31 mouse cellular contexts compared by ENCODE assay signal in genomic region chr9:123302759-123303313, GRCm38 (mm10).
"Had no signal": no experiment of that assay in that cellular context is flagged by ENCODE, and none has a peak within 500 bp of the region (broad histone marks: within the 10 kb centered on the region; RNA-seq: fewer than 3 reads in every experiment).

No protein-coding gene starts in this region.

- H3K27ac ChIP-seq: heart, embryonic 13.5 days; heart, embryonic 15.5 days; hindbrain, embryonic 10.5 days; hindbrain, embryonic 12.5 days; hindbrain, embryonic 13.5 days; hindbrain, embryonic 14.5 days; hindbrain, embryonic 15.5 days; hindbrain, postnatal 0 days; intestine, embryonic 15.5 days; kidney, embryonic 15.5 days; kidney, postnatal 0 days; layer of hippocampus, adult 2 months; left cerebral cortex, adult 2 months had no signal

- H3K4me1 ChIP-seq: heart, embryonic 12.5 days; heart, embryonic 15.5 days; hindbrain, embryonic 10.5 days; hindbrain, embryonic 12.5 days; hindbrain, embryonic 13.5 days; hindbrain, embryonic 15.5 days; intestine, embryonic 15.5 days; kidney, embryonic 15.5 days had no signal

- H3K9me3 ChIP-seq: heart, embryonic 12.5 days; heart, embryonic 13.5 days; heart, embryonic 15.5 days; hindbrain, embryonic 10.5 days; hindbrain, embryonic 12.5 days; hindbrain, embryonic 13.5 days; hindbrain, embryonic 15.5 days; intestine, embryonic 15.5 days; kidney, embryonic 15.5 days had no signal

- H3K4me3 ChIP-seq: heart, embryonic 12.5 days; heart, embryonic 13.5 days; heart, embryonic 15.5 days; hindbrain, embryonic 10.5 days; hindbrain, embryonic 12.5 days; hindbrain, embryonic 13.5 days; hindbrain, embryonic 15.5 days; intestine, embryonic 15.5 days; kidney, embryonic 15.5 days; layer of hippocampus, adult 2 months; left cerebral cortex, adult 2 months had no signal

- H3K4me2 ChIP-seq: heart, embryonic 11.5 days; heart, embryonic 12.5 days; heart, embryonic 13.5 days; heart, embryonic 15.5 days; hindbrain, embryonic 12.5 days; hindbrain, embryonic 13.5 days; hindbrain, embryonic 14.5 days; hindbrain, embryonic 15.5 days; intestine, embryonic 15.5 days; kidney, embryonic 15.5 days had no signal

- H3K27me3 ChIP-seq: heart, embryonic 12.5 days; heart, embryonic 13.5 days; heart, embryonic 15.5 days; hindbrain, embryonic 12.5 days; hindbrain, embryonic 13.5 days; hindbrain, embryonic 15.5 days; intestine, embryonic 15.5 days; kidney, embryonic 15.5 days had no signal

- H3K9ac ChIP-seq: heart, embryonic 12.5 days; heart, embryonic 13.5 days; heart, embryonic 15.5 days; hindbrain, embryonic 12.5 days; hindbrain, embryonic 13.5 days; hindbrain, embryonic 14.5 days; hindbrain, embryonic 15.5 days; intestine, embryonic 15.5 days; kidney, embryonic 15.5 days had no signal

- DNase-seq: heart, postnatal 10 days; heart, postnatal 14 days; heart, postnatal 36 days; heart, postnatal 4 days; kidney, adult 11 months; kidney, adult 18-20 months; kidney, adult 2 months; kidney, adult 8-10 months; kidney, adult 9 months; kidney, postnatal 10 days; kidney, postnatal 14 days; kidney, postnatal 25 days; kidney, postnatal 36 days; kidney, postnatal 4 days; layer of hippocampus, adult 9-11 months; layer of hippocampus, postnatal 36 days had no signal

- H3K36me3 ChIP-seq: heart, embryonic 12.5 days; heart, embryonic 13.5 days; heart, embryonic 15.5 days; hindbrain, embryonic 10.5 days; hindbrain, embryonic 12.5 days; hindbrain, embryonic 13.5 days; hindbrain, embryonic 15.5 days; intestine, embryonic 15.5 days; kidney, embryonic 15.5 days had no signal
